In genomic region chr1:35935099-35935651, GRCm38 (mm10) we compare ENCODE assay signal across 9 mouse cellular contexts.
DNase-seq lines count a peak whose midpoint lies in the region; ATAC-seq lines count a peak whose summit lies in the region.
"Had no signal": no experiment of that assay in that cellular context is flagged by ENCODE, and none has a peak within 500 bp of the region (broad histone marks: within the 10 kb centered on the region; RNA-seq: fewer than 3 reads in every experiment).

No protein-coding gene starts in this region.

- no peaks in the 10 kb centered on the region for H3K9me3 ChIP-seq in embryonic facial prominence, embryonic 14.5 days (ENCODE audit: control insufficient read depth, low read length)
- no peaks in the 10 kb centered on the region for H3K9me3 ChIP-seq in embryonic facial prominence, embryonic 10.5 days
- no peaks in the 10 kb centered on the region for H3K9me3 ChIP-seq in heart, embryonic 11.5 days (replicated peaks; ENCODE audit: control insufficient read depth, low read length)
- no peaks in the 10 kb centered on the region for H3K9me3 ChIP-seq in limb, embryonic 11.5 days (ENCODE audit: control insufficient read depth, low read length)
- H3K9me3 ChIP-seq in hindbrain, embryonic 14.5 days (ENCODE audit: control insufficient read depth, low read length), result no peaks in the 10 kb centered on the region

- H3K4me3 ChIP-seq in embryonic facial prominence, embryonic 14.5 days (ENCODE audit: low read depth, low read length), result no peak overlapping the region
- no peak overlapping the region for H3K4me3 ChIP-seq in embryonic facial prominence, embryonic 10.5 days
- H3K4me3 ChIP-seq in heart, embryonic 11.5 days (ENCODE audit: low read depth, low read length), result no peak overlapping the region
- H3K4me3 ChIP-seq in limb, embryonic 11.5 days (ENCODE audit: low read depth, low read length), result no peak overlapping the region
- no peak overlapping the region for H3K4me3 ChIP-seq in hindbrain, embryonic 14.5 days (replicated peaks; ENCODE audit: low read length)

- H3K4me1 ChIP-seq in embryonic facial prominence, embryonic 14.5 days (ENCODE audit: control insufficient read depth, insufficient read depth, low read length), result peaks cover 9% of the 10 kb centered on the region; the same call in 1 of the 2 replicates
- peaks cover 9% of the 10 kb centered on the region for H3K4me1 ChIP-seq in embryonic facial prominence, embryonic 10.5 days
- peaks cover 13% of the 10 kb centered on the region for H3K4me1 ChIP-seq in heart, embryonic 11.5 days (ENCODE audit: control insufficient read depth, insufficient read depth, low read length)
- H3K4me1 ChIP-seq in limb, embryonic 11.5 days (ENCODE audit: control insufficient read depth, insufficient read depth, low read length), result peaks cover 3% of the 10 kb centered on the region; the same call in 1 of the 2 replicates
- no peaks in the 10 kb centered on the region for H3K4me1 ChIP-seq in hindbrain, embryonic 14.5 days (replicated peaks; ENCODE audit: control insufficient read depth, insufficient read depth, low read length)

- H3K27ac ChIP-seq in embryonic facial prominence, embryonic 14.5 days (replicated peaks; ENCODE audit: low read depth, low read length), result no peak overlapping the region
- H3K27ac ChIP-seq in embryonic facial prominence, embryonic 10.5 days (replicated peaks), result no peak overlapping the region; the same call in 1 of the 2 replicates
- peak overlapping the region; percentile 85 for H3K27ac ChIP-seq in heart, embryonic 11.5 days (ENCODE audit: low read depth, low read length)
- H3K27ac ChIP-seq in limb, embryonic 11.5 days (replicated peaks; ENCODE audit: low read depth, low read length), result no peak overlapping the region
- no peak overlapping the region for H3K27ac ChIP-seq in hindbrain, embryonic 14.5 days
- H3K27ac ChIP-seq: liver, embryonic 14.5 days had no signal

- H3K27me3 ChIP-seq in embryonic facial prominence, embryonic 14.5 days (replicated peaks; ENCODE audit: control insufficient read depth, insufficient read depth, low read length), result no peaks in the 10 kb centered on the region
- H3K27me3 ChIP-seq in embryonic facial prominence, embryonic 10.5 days (replicated peaks; ENCODE audit: low read depth, poor library complexity, severe bottlenecking), result no peaks in the 10 kb centered on the region
- H3K27me3 ChIP-seq in heart, embryonic 11.5 days (ENCODE audit: control insufficient read depth, insufficient read depth, low read length), result no peaks in the 10 kb centered on the region
- H3K27me3 ChIP-seq in limb, embryonic 11.5 days (ENCODE audit: control insufficient read depth, insufficient read depth, low read length), result no peaks in the 10 kb centered on the region
- H3K27me3 ChIP-seq in hindbrain, embryonic 14.5 days (ENCODE audit: control insufficient read depth, insufficient read depth, low read length), result no peaks in the 10 kb centered on the region

- no peak for ATAC-seq in embryonic facial prominence, embryonic 14.5 days (ENCODE audit: low read depth)
- peak; percentile 62 for ATAC-seq in heart, embryonic 11.5 days (replicated peaks; ENCODE audit: insufficient number of reproducible peaks, low FRiP score, low TSS enrichment)
- ATAC-seq in limb, embryonic 11.5 days (ENCODE audit: insufficient number of reproducible peaks, low FRiP score, low TSS enrichment, low read depth), result no peak
- ATAC-seq in hindbrain, embryonic 14.5 days (ENCODE audit: low FRiP score), result no peak

- 0 out of 2 replicates have a peak overlapping the region, but pooled peaks have one; percentile 14 for H3K9ac ChIP-seq in embryonic facial prominence, embryonic 14.5 days (ENCODE audit: low read depth, low read length)
- no peak overlapping the region for H3K9ac ChIP-seq in heart, embryonic 11.5 days (ENCODE audit: low read depth, low read length)
- no peak overlapping the region for H3K9ac ChIP-seq in limb, embryonic 11.5 days (ENCODE audit: low read length)
- no peak overlapping the region for H3K9ac ChIP-seq in hindbrain, embryonic 14.5 days
- H3K9ac ChIP-seq: liver, embryonic 14.5 days had no signal

- H3K4me2 ChIP-seq in embryonic facial prominence, embryonic 14.5 days (ENCODE audit: low read depth, low read length), result no peak overlapping the region
- H3K4me2 ChIP-seq in heart, embryonic 11.5 days, result no peak overlapping the region
- no peak overlapping the region for H3K4me2 ChIP-seq in limb, embryonic 11.5 days (ENCODE audit: low read depth, severe bottlenecking)
- H3K4me2 ChIP-seq in hindbrain, embryonic 14.5 days (replicated peaks), result no peak overlapping the region

- 36% methylated on average over 7 of the region's 7 CpGs for WGBS in embryonic facial prominence, embryonic 14.5 days
- WGBS in embryonic facial prominence, embryonic 10.5 days, result 62% methylated on average over 7 of the region's 7 CpGs
- 14% methylated on average over 7 of the region's 7 CpGs for WGBS in heart, embryonic 11.5 days (ENCODE audit: insufficient replicate concordance)
- 51% methylated on average over 7 of the region's 7 CpGs for WGBS in limb, embryonic 11.5 days
- WGBS in hindbrain, embryonic 14.5 days, result 69% methylated on average over 7 of the region's 7 CpGs

- DNase-seq in embryonic facial prominence, embryonic 14.5 days (ENCODE audit: low spot score), result peak; percentile 60
- no peak for DNase-seq in embryonic facial prominence, embryonic 10.5 days (ENCODE audit: low spot score)
- DNase-seq in NIH3T3 (ENCODE audit: low read depth), result peak; percentile 51
- peak; percentile 48 for DNase-seq in limb, embryonic 11.5 days (ENCODE audit: low spot score)
- DNase-seq in hindbrain, embryonic 14.5 days (ENCODE audit: low spot score), result no peak
- no peak for DNase-seq in adrenal gland, postnatal 36 days
- no peak for DNase-seq in adrenal gland, adult 8-10 months

- no peaks in the 10 kb centered on the region for H3K36me3 ChIP-seq in embryonic facial prominence, embryonic 14.5 days (ENCODE audit: control insufficient read depth, insufficient read depth, low read length)
- H3K36me3 ChIP-seq in embryonic facial prominence, embryonic 10.5 days (replicated peaks), result no peaks in the 10 kb centered on the region
- H3K36me3 ChIP-seq in heart, embryonic 11.5 days (ENCODE audit: control insufficient read depth, insufficient read depth, low read length), result no peaks in the 10 kb centered on the region
- no peaks in the 10 kb centered on the region for H3K36me3 ChIP-seq in limb, embryonic 11.5 days (ENCODE audit: control insufficient read depth, insufficient read depth, low read length)
- H3K36me3 ChIP-seq in hindbrain, embryonic 14.5 days (replicated peaks; ENCODE audit: control insufficient read depth, insufficient read depth), result no peaks in the 10 kb centered on the region

Comparison
In these comparisons a context has a peak if more than half of its experiments do, and no peak if none do; other contexts are left out.
1. DNase-seq: peak in embryonic facial prominence, embryonic 14.5 days (single experiment), NIH3T3 (single experiment) and limb, embryonic 11.5 days (single experiment); none in embryonic facial prominence, embryonic 10.5 days (single experiment), hindbrain, embryonic 14.5 days (single experiment), adrenal gland, postnatal 36 days (0 of 2) and adrenal gland, adult 8-10 months (single experiment).